Mouse (Mus musculus): ENCODE data around the gene Farsa. TPM values are rescaled to one million over a fixed set of nuclear protein-coding genes. Genes with fewer than 3 reads are reported as not detected.
"Not testable (repeated sequence)": the region's sequence is repeated elsewhere in the genome, so short reads cannot be mapped to it uniquely, and the experiment has no call there.

Gene Farsa
- polyA plus RNA-seq, 2 experiments: 78.4 to 105 TPM

- Histone ChIP-seq H3K9me3 (ENCODE audit: control insufficient read depth, low read length) (no peaks in the 10 kb centered on the region), H3K4me3 (replicated peaks; ENCODE audit: low read length) (peak overlapping the region; percentile 61), H3K4me2 (replicated peaks; ENCODE audit: low read depth, low read length, severe bottlenecking) (peak overlapping the region; percentile 96), H3K36me3 (ENCODE audit: control insufficient read depth, insufficient read depth, low read length) (no peaks in the 10 kb centered on the region), H3K27ac (replicated peaks; ENCODE audit: low read depth, low read length) (no peak overlapping the region), H3K9ac (ENCODE audit: low read depth, low read length, severe bottlenecking) (peak overlapping the region; percentile 75), H3K27me3 (ENCODE audit: control insufficient read depth, insufficient read depth, low read length) (no peaks in the 10 kb centered on the region), H3K4me1 (ENCODE audit: control insufficient read depth, insufficient read depth, low read length) (peaks cover 5% of the 10 kb centered on the region; the same call in 1 of the 2 replicates)
- WGBS: 3% methylated on average over 24 of the region's 24 CpGs
- TF ChIP-seq POLR2A (IDR thresholded peaks at IDR 0.05; ENCODE audit: borderline replicate concordance, extremely low read depth, insufficient read depth, insufficient read length): no peak
- DNase-seq (ENCODE audit: low spot score) (no peak), ATAC-seq (ENCODE audit: low FRiP score, low read depth) (peak; percentile 19; the same call in 1 of the 2 replicates)
These were observed 45.7 kb downstream of the Farsa start for GRCm38 (mm10) chr8:84902367-84902919.

- ATAC-seq (ENCODE audit: low FRiP score, low read depth) (peak; percentile 91), DNase-seq (ENCODE audit: low spot score) (peak; percentile 81)
- Histone ChIP-seq H3K4me3 (replicated peaks; ENCODE audit: low read length) (peak overlapping the region; percentile 61), H3K9ac (ENCODE audit: low read depth, low read length, severe bottlenecking) (peak overlapping the region; percentile 75), H3K27ac (replicated peaks; ENCODE audit: low read depth, low read length) (no peak overlapping the region; the same call in 1 of the 2 replicates), H3K9me3 (ENCODE audit: control insufficient read depth, low read length) (no peaks in the 10 kb centered on the region), H3K36me3 (ENCODE audit: control insufficient read depth, insufficient read depth, low read length) (no peaks in the 10 kb centered on the region), H3K27me3 (ENCODE audit: control insufficient read depth, insufficient read depth, low read length) (no peaks in the 10 kb centered on the region), H3K4me1 (ENCODE audit: control insufficient read depth, insufficient read depth, low read length) (peaks cover 5% of the 10 kb centered on the region; the same call in 1 of the 2 replicates), H3K4me2 (replicated peaks; ENCODE audit: low read depth, low read length, severe bottlenecking) (peak overlapping the region; percentile 96)
- under 1% methylated on average over 58 of the region's 68 CpGs for WGBS
- TF ChIP-seq POLR2A (IDR thresholded peaks at IDR 0.05; ENCODE audit: borderline replicate concordance, extremely low read depth, insufficient read depth, insufficient read length): no peak
These were observed 46.3 kb downstream of the Farsa start for GRCm38 (mm10) chr8:84902920-84903661.

- H3K4me3 ChIP-seq (replicated peaks; ENCODE audit: low read length): no peak overlapping the region
- DNase-seq (ENCODE audit: low spot score) (no peak), ATAC-seq (ENCODE audit: low FRiP score, low read depth) (no peak)
- TF ChIP-seq POLR2A (IDR thresholded peaks at IDR 0.05; ENCODE audit: borderline replicate concordance, extremely low read depth, insufficient read depth, insufficient read length): no peak
- no peak overlapping the region for H3K9ac ChIP-seq (ENCODE audit: low read depth, low read length, severe bottlenecking)
- no peaks in the 10 kb centered on the region for H3K27me3 ChIP-seq (ENCODE audit: control insufficient read depth, insufficient read depth, low read length)
- no peak overlapping the region for H3K27ac ChIP-seq (replicated peaks; ENCODE audit: low read depth, low read length)
- 86% methylated on average over 7 of the region's 7 CpGs for WGBS
- no peaks in the 10 kb centered on the region for H3K36me3 ChIP-seq (ENCODE audit: control insufficient read depth, insufficient read depth, low read length)
- peaks cover 10% of the 10 kb centered on the region for H3K4me1 ChIP-seq (ENCODE audit: control insufficient read depth, insufficient read depth, low read length)
- H3K4me2 ChIP-seq (replicated peaks; ENCODE audit: low read depth, low read length, severe bottlenecking): no peak overlapping the region
- H3K9me3 ChIP-seq (ENCODE audit: control insufficient read depth, low read length): no peaks in the 10 kb centered on the region
These were observed 47.6 kb downstream of the Farsa start for GRCm38 (mm10) chr8:84904351-84904750.

GRCm38 (mm10) chr8:84907037-84907436 is 50.2 kb downstream of the Farsa start:
- DNase-seq (ENCODE audit: low spot score): no peak
- Histone ChIP-seq H3K9ac (ENCODE audit: low read depth, low read length, severe bottlenecking) (no peak overlapping the region), H3K36me3 (ENCODE audit: control insufficient read depth, insufficient read depth, low read length) (no peaks in the 10 kb centered on the region), H3K4me1 (ENCODE audit: control insufficient read depth, insufficient read depth, low read length) (peaks cover 13% of the 10 kb centered on the region), H3K4me3 (replicated peaks; ENCODE audit: low read length) (no peak overlapping the region), H3K27ac (replicated peaks; ENCODE audit: low read depth, low read length) (no peak overlapping the region), H3K9me3 (ENCODE audit: control insufficient read depth, low read length) (no peaks in the 10 kb centered on the region), H3K27me3 (ENCODE audit: control insufficient read depth, insufficient read depth, low read length) (peaks cover 7% of the 10 kb centered on the region), H3K4me2 (replicated peaks; ENCODE audit: low read depth, low read length, severe bottlenecking) (no peak overlapping the region)
- ATAC-seq (ENCODE audit: low FRiP score, low read depth): no peak
- 90% methylated on average over 9 of the region's 9 CpGs for WGBS
- TF ChIP-seq POLR2A (IDR thresholded peaks at IDR 0.05; ENCODE audit: borderline replicate concordance, extremely low read depth, insufficient read depth, insufficient read length): no peak

GRCm38 (mm10) chr8:84907493-84907892 is 50.7 kb downstream of the Farsa start:
- Histone ChIP-seq H3K27me3 (ENCODE audit: control insufficient read depth, insufficient read depth, low read length) (peaks cover 12% of the 10 kb centered on the region), H3K4me1 (ENCODE audit: control insufficient read depth, insufficient read depth, low read length) (peaks cover 13% of the 10 kb centered on the region), H3K4me2 (replicated peaks; ENCODE audit: low read depth, low read length, severe bottlenecking) (no peak overlapping the region), H3K9me3 (ENCODE audit: control insufficient read depth, low read length) (no peaks in the 10 kb centered on the region), H3K36me3 (ENCODE audit: control insufficient read depth, insufficient read depth, low read length) (no peaks in the 10 kb centered on the region), H3K27ac (replicated peaks; ENCODE audit: low read depth, low read length) (no peak overlapping the region), H3K4me3 (replicated peaks; ENCODE audit: low read length) (no peak overlapping the region), H3K9ac (ENCODE audit: low read depth, low read length, severe bottlenecking) (no peak overlapping the region)
- ATAC-seq (ENCODE audit: low FRiP score, low read depth) (no peak), DNase-seq (ENCODE audit: low spot score) (no peak)
- TF ChIP-seq POLR2A (IDR thresholded peaks at IDR 0.05; ENCODE audit: borderline replicate concordance, extremely low read depth, insufficient read depth, insufficient read length): no peak
- WGBS: 80% methylated on average over 8 of the region's 8 CpGs

- ATAC-seq (ENCODE audit: low FRiP score, low read depth): peak; percentile 11; the same call in 1 of the 2 replicates
These were observed 51.2 kb downstream of the Farsa start for GRCm38 (mm10) chr8:84907979-84908378.

More at GRCm38 (mm10) chr8:84907979-84908378, 51.2 kb downstream of the Farsa start:
- 28% methylated on average over 6 of the region's 7 CpGs for WGBS
- H3K27ac ChIP-seq (replicated peaks; ENCODE audit: low read depth, low read length); DNase-seq (ENCODE audit: low spot score); H3K9me3 ChIP-seq (ENCODE audit: control insufficient read depth, low read length); H3K36me3 ChIP-seq (ENCODE audit: control insufficient read depth, insufficient read depth, low read length): not testable (repeated sequence)
- Histone ChIP-seq H3K4me2 (replicated peaks; ENCODE audit: low read depth, low read length, severe bottlenecking) (peak overlapping the region; percentile 81), H3K4me1 (ENCODE audit: control insufficient read depth, insufficient read depth, low read length) (peaks cover 13% of the 10 kb centered on the region), H3K27me3 (ENCODE audit: control insufficient read depth, insufficient read depth, low read length) (peaks cover 17% of the 10 kb centered on the region), H3K4me3 (replicated peaks; ENCODE audit: low read length) (peak overlapping the region; percentile 58), H3K9ac (ENCODE audit: low read depth, low read length, severe bottlenecking) (0 out of 2 replicates have a peak overlapping the region, but pooled peaks have one; percentile 13)

All from limb, embryonic 14.5 days (tissue).